Mouse (Mus musculus): ENCODE measurements around the gene Irgm1.

GRCm38 (mm10) chr11:48833731-48834639, 37.5 kb downstream of the Irgm1 start:
- TF ChIP-seq CTCF (IDR thresholded peaks at IDR 0.05; ENCODE audit: low read depth): no peak
- TF ChIP-seq EP300 (optimal IDR thresholded peaks at IDR 0.05): no peak

Measured in stomach, postnatal 0 days (tissue).